Mouse (Mus musculus) limb, embryonic 11.5 days (tissue): Measurements from ENCODE around the gene Pcnx. TPM values are rescaled to one million over a fixed set of nuclear protein-coding genes. Genes with fewer than 3 reads are reported as not detected.

Source experiments
- ATAC-seq: fragments of 200-750 bp; cut with Nextera tagmentation; 2 replicates; pipeline ENCODE4 v1.8.0; 2017; ENCODE audit warnings: low read depth; ENCODE audit not compliant: insufficient number of reproducible peaks, low FRiP score, low TSS enrichment
- DNase-seq: peaks from one replicate; pipeline ENCODE4 v3.0.0-alpha.2; 2015; ENCODE audit warnings: low spot score
- H3K27ac ChIP-seq: fragments of 300-500 bp; sonication (generic); replicated peaks from 2 replicates; pipeline ENCODE4 v1.5.1; 2014; ENCODE audit warnings: low read depth, mild to moderate bottlenecking, low read length
- H3K27me3 ChIP-seq: fragments of 300-500 bp; sonication (generic); 2 replicates; pipeline ENCODE4 v1.6.1; 2014; ENCODE audit warnings: mild to moderate bottlenecking, low read length, mixed read lengths; ENCODE audit not compliant: control insufficient read depth, insufficient read depth
- H3K36me3 ChIP-seq: fragments of 300-500 bp; sonication (generic); 2 replicates; pipeline ENCODE4 v1.6.1; 2014; ENCODE audit warnings: mild to moderate bottlenecking, low read length, moderate library complexity, mixed read lengths; ENCODE audit not compliant: control insufficient read depth, insufficient read depth
- H3K4me1 ChIP-seq: fragments of 300-500 bp; sonication (generic); 2 replicates; pipeline ENCODE4 v1.6.1; 2014; ENCODE audit warnings: low read length, mixed read lengths; ENCODE audit not compliant: control insufficient read depth, insufficient read depth
- H3K4me2 ChIP-seq: fragments of 300-500 bp; sonication (generic); 2 replicates; pipeline ENCODE4 v1.6.1; 2014; ENCODE audit warnings: low read depth, mild to moderate bottlenecking, moderate library complexity; ENCODE audit not compliant: severe bottlenecking
- H3K4me3 ChIP-seq: fragments of 300-500 bp; sonication (generic); 2 replicates; pipeline ENCODE4 v1.5.1; 2014; ENCODE audit warnings: low read depth, low read length
- H3K9ac ChIP-seq: fragments of 300-500 bp; sonication (generic); 2 replicates; pipeline ENCODE4 v1.6.1; 2014; ENCODE audit warnings: mild to moderate bottlenecking, low read length
- H3K9me3 ChIP-seq: fragments of 300-500 bp; sonication (generic); 2 replicates; pipeline ENCODE4 v1.6.1; 2016; ENCODE audit warnings: low read length; ENCODE audit not compliant: control insufficient read depth
- WGBS: fragments of 180-500 bp; shearing (Covaris S2); extraction: QIAGEN DNeasy Blood & Tissue Kit; methylation state at CpG from one replicate; pipeline ENCODE4 v1.1.7; 2014; 5-methylcytosine and 5-hydroxymethylcytosine counted together
- polyA plus RNA-seq: library from polyadenylated mRNA; unstranded; fragments of >200 nt; fragmentation: Nextera tagmentation; extraction: Ambion mirVana; gene quantifications from 2 replicates; pipeline ENCODE4 v1.2.1, GENCODE M21; 2014

Gene Pcnx
- polyA plus RNA-seq, 1 experiment from 2014 or later: 12.8 TPM

- DNase-seq: no peak
- Histone ChIP-seq H3K9ac (no peak overlapping the region), H3K4me2 (no peak overlapping the region), H3K4me3 (no peak overlapping the region), H3K27ac (no peak overlapping the region), H3K36me3 (no peaks in the 10 kb centered on the region), H3K9me3 (no peaks in the 10 kb centered on the region), H3K4me1 (0 out of 2 replicates have a peak, but pooled peaks cover 3% of the 10 kb centered on the region), H3K27me3 (no peaks in the 10 kb centered on the region)
- WGBS: 96% methylated on average over 3 of the region's 3 CpGs
- no peak for ATAC-seq
Measured at GRCm38 (mm10) chr12:81880161-81880560, 20.3 kb downstream of the Pcnx start.

DNA sequence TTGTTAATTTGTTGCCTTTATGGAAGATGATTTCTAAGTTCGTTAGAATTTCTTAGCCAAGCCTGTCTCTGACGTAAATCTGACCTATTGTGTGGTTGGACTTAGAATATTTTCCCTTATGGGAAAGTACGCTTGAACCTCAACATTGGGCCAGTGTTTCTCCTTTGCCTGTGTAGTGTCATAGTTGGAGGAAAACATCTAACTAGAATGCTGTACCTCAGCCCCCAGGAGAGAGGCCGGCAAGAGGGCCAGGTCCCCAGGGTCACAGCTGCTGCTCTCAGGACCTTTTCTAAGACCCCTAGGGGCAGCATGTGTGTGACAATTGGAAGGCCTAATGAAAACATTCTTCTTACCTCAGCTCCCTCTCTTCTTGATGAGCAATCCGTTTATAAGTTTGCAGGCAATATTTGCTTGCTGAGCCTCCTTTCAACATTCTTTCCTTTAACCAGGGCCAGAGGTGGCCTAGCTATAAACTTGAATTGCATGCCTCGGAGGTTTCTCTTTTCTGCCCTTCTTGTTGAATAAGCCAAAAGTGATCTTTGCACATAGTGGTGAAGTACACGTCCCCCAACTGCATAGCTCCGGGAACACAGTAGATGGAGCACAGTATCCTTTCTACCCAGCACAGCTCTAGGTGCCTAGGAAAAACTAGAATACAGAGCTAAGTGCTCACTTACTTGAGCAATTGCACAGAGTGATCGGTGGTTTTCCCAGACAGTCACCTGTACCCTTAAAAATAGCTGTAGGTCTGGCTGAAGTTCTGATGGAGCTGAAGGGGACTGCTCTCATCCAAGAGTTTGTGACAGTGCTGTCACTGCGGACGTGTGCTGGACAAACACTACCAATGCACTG lies 23.7 kb downstream of the Pcnx start:
- 63% methylated on average over 11 of the region's 11 CpGs for WGBS
- Histone ChIP-seq H3K27me3 (no peaks in the 10 kb centered on the region), H3K4me3 (no peak overlapping the region), H3K4me2 (no peak overlapping the region), H3K9me3 (no peaks in the 10 kb centered on the region), H3K9ac (no peak overlapping the region), H3K27ac (no peak overlapping the region), H3K36me3 (no peaks in the 10 kb centered on the region), H3K4me1 (0 out of 2 replicates have a peak, but pooled peaks cover 3% of the 10 kb centered on the region)
- ATAC-seq: no peak
- no peak for DNase-seq

DNA sequence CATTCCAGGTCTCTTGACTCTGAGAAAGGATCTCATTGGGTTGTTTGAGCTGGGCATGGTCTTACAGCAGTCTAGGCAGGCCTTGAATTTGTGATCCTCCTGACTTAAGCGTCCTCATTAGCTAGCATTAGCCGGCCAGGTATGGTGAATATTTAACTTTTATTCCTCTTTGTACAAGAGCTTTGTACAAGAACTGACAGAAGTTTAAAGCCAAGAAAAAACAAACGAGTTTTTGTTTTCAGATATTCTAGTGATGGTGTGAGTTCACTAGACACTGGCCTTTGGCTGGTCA lies 24.2 kb downstream of the Pcnx start:
- H3K36me3 ChIP-seq: no peaks in the 10 kb centered on the region
- H3K27ac ChIP-seq: no peak overlapping the region
- H3K27me3 ChIP-seq: no peaks in the 10 kb centered on the region
- no peak overlapping the region for H3K9ac ChIP-seq
- H3K9me3 ChIP-seq: no peaks in the 10 kb centered on the region
- ATAC-seq (no peak), DNase-seq (no peak)
- no peak overlapping the region for H3K4me3 ChIP-seq
- H3K4me1 ChIP-seq: 0 out of 2 replicates have a peak, but pooled peaks cover 3% of the 10 kb centered on the region
- H3K4me2 ChIP-seq: no peak overlapping the region
- 87% methylated on average over 3 of the region's 3 CpGs for WGBS

GRCm38 (mm10) chr12:81884983-81885382 lies 25.2 kb downstream of the Pcnx start:
- Histone ChIP-seq H3K9me3 (no peaks in the 10 kb centered on the region), H3K4me2 (no peak overlapping the region), H3K4me3 (no peak overlapping the region), H3K27ac (no peak overlapping the region), H3K27me3 (no peaks in the 10 kb centered on the region), H3K9ac (no peak overlapping the region), H3K4me1 (0 out of 2 replicates have a peak, but pooled peaks cover 3% of the 10 kb centered on the region), H3K36me3 (no peaks in the 10 kb centered on the region)
- 63% methylated on average over 5 of the region's 5 CpGs for WGBS
- DNase-seq (no peak), ATAC-seq (no peak)

DNA sequence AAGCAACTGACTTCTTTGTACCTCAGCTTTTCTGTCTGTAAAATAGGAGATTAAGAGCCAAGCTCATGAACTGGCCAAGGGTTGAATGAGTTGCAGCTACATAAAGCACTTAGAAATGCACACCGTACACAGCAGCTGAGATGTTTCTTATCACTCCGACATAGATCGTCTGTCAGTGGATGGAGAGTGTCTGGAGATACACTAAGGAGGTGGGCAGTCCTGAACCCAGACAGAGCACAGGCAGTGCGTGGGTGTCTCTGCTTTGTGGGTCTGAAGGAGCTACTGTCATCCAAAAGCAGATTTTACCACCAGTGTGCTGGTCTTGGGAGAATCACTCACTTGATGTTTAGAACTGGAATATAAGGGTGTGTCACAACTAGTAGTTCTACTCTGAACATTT lies 26.2 kb downstream of the Pcnx start:
- no peaks in the 10 kb centered on the region for H3K36me3 ChIP-seq
- ATAC-seq: no peak
- H3K27ac ChIP-seq: no peak overlapping the region
- H3K4me2 ChIP-seq: no peak overlapping the region
- WGBS: 81% methylated on average over 4 of the region's 4 CpGs
- H3K9me3 ChIP-seq: no peaks in the 10 kb centered on the region
- H3K4me1 ChIP-seq: 0 out of 2 replicates have a peak, but pooled peaks cover 3% of the 10 kb centered on the region
- no peak overlapping the region for H3K4me3 ChIP-seq
- H3K9ac ChIP-seq: no peak overlapping the region
- no peak for DNase-seq
- H3K27me3 ChIP-seq: no peaks in the 10 kb centered on the region

DNA sequence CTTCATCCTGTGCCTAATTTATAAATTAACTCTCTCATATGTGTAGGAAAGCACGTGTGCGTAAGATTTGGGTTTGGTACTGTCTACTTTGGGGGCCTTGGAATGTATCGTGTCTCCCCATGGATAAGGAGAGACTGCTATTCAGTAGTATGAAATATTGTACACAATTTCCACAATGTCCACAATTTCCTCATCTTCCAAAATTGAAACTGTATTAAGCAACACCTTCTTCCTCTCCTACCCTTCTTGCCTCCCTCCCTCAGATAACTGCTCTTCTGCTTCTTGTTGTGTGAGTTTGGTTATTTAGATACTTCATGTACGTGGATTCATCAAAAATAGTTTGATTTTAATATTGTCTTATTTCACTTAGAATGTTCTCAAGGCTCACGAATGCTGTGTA lies 29.1 kb downstream of the Pcnx start:
- Histone ChIP-seq H3K27me3 (no peaks in the 10 kb centered on the region), H3K9ac (no peak overlapping the region), H3K4me3 (no peak overlapping the region), H3K27ac (no peak overlapping the region), H3K4me2 (no peak overlapping the region), H3K36me3 (no peaks in the 10 kb centered on the region), H3K9me3 (no peaks in the 10 kb centered on the region), H3K4me1 (no peaks in the 10 kb centered on the region)
- no peak for ATAC-seq
- WGBS: 95% methylated on average over 5 of the region's 5 CpGs
- DNase-seq: no peak

DNA sequence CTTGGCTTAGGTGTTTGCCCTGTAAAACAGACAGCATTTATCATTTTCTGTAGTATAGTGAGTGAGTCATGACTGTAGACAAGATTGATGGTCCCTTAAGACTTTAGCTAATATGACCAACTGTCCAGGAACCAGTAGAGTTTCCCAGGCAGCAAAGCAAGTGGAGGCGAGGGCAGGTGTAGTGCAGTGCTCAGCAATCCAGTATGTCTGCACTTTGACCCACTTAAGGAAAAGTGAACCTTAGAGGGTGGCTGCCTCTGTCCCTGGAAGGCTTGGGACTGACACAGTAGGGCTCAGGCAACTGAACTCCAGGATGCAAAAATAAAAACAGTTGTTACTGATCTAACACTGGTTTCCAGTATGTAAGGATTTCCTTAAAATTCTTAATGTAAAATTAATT lies 32.1 kb downstream of the Pcnx start:
- Histone ChIP-seq H3K4me3 (no peak overlapping the region), H3K9me3 (no peaks in the 10 kb centered on the region), H3K4me1 (no peaks in the 10 kb centered on the region), H3K27ac (no peak overlapping the region), H3K9ac (no peak overlapping the region), H3K27me3 (no peaks in the 10 kb centered on the region), H3K36me3 (0 out of 2 replicates have a peak, but pooled peaks cover 2% of the 10 kb centered on the region), H3K4me2 (no peak overlapping the region)
- WGBS: 92% methylated on average over 1 of the region's 1 CpGs
- no peak for ATAC-seq
- no peak for DNase-seq

- H3K9me3 ChIP-seq: no peaks in the 10 kb centered on the region
- no peak overlapping the region for H3K4me2 ChIP-seq
- H3K9ac ChIP-seq: no peak overlapping the region
- 0 out of 2 replicates have a peak, but pooled peaks cover 2% of the 10 kb centered on the region for H3K36me3 ChIP-seq
- WGBS: 89% methylated on average over 5 of the region's 5 CpGs
- DNase-seq: no peak
- H3K27ac ChIP-seq: no peak overlapping the region
- H3K4me3 ChIP-seq: no peak overlapping the region
- ATAC-seq: no peak
- no peaks in the 10 kb centered on the region for H3K4me1 ChIP-seq
- no peaks in the 10 kb centered on the region for H3K27me3 ChIP-seq
Measured at GRCm38 (mm10) chr12:81894311-81894710, 34.5 kb downstream of the Pcnx start.

- no peak overlapping the region for H3K4me2 ChIP-seq
- no peaks in the 10 kb centered on the region for H3K9me3 ChIP-seq
- H3K27ac ChIP-seq: no peak overlapping the region
- no peaks in the 10 kb centered on the region for H3K4me1 ChIP-seq
- DNase-seq (no peak), ATAC-seq (no peak)
- WGBS: 93% methylated on average over 6 of the region's 6 CpGs
- no peaks in the 10 kb centered on the region for H3K27me3 ChIP-seq
- 0 out of 2 replicates have a peak, but pooled peaks cover 2% of the 10 kb centered on the region for H3K36me3 ChIP-seq
- no peak overlapping the region for H3K9ac ChIP-seq
- H3K4me3 ChIP-seq: no peak overlapping the region
Measured at GRCm38 (mm10) chr12:81895986-81896385, 36.2 kb downstream of the Pcnx start.
